Mouse (Mus musculus) cerebellum, adult 2 months (tissue): Measurements from ENCODE around the gene Mapk13.

Source experiments
- CTCF ChIP-seq: fragments of 200-500 bp; IDR thresholded peaks from 2 replicates; pipeline ENCODE4 v1.5.1; 2011; ENCODE audit warnings: low read depth, mild to moderate bottlenecking, control low read depth, low read length, moderate library complexity, borderline replicate concordance; ENCODE audit not compliant: insufficient read depth
- POLR2A ChIP-seq: fragments of 200-500 bp; IDR thresholded peaks from 2 replicates; pipeline ENCODE4 v1.6.1; 2011; ENCODE audit warnings: low read length, control low read depth, borderline replicate concordance; ENCODE audit not compliant: insufficient read depth

- TF ChIP-seq POLR2A (no peak), CTCF (no peak)
These were observed 48.0 kb downstream of the Mapk13 start for GRCm38 (mm10) chr17:28816875-28817811.
